Mouse (Mus musculus): ENCODE data around the gene Sirt6.
"Not testable (repeated sequence)": the region's sequence is repeated elsewhere in the genome, so short reads cannot be mapped to it uniquely, and the experiment has no call there.

Sirt6 gene

GRCm38 (mm10) chr10:81626994-81627835 is at the start of gene Sirt6:
Sirt6 (minus strand) TSS chr10:81627797.
- DNase-seq (ENCODE audit: low spot score in 2 of 2) = peak; percentile 81 to 89

- DNase-seq (ENCODE audit: low spot score in 2 of 2) = no peak
These were observed 28.6 kb upstream of the Sirt6 start for GRCm38 (mm10) chr10:81656174-81656573.

- DNase-seq (ENCODE audit: low spot score in 2 of 2) = no peak
These were observed 27.6 kb upstream of the Sirt6 start for GRCm38 (mm10) chr10:81655178-81655577.

GRCm38 (mm10) chr10:81648803-81649775 is 21.5 kb upstream of the Sirt6 start, which contains the start of gene Gm10778:
Gm10778 (plus strand) TSS chr10:81649059.
- peak; percentile 71 to 82 for DNase-seq (ENCODE audit: low spot score in 2 of 2)

- no peak for DNase-seq (ENCODE audit: low spot score in 2 of 2)
These were observed 18.5 kb upstream of the Sirt6 start for GRCm38 (mm10) chr10:81646015-81646555.

- DNase-seq (ENCODE audit: low spot score in 2 of 2) = no peak
These were observed 17.8 kb upstream of the Sirt6 start for GRCm38 (mm10) chr10:81645391-81645790.

- peak in 1 of 2 experiments; percentile 5 for DNase-seq (ENCODE audit: low spot score in 2 of 2)
These were observed 17.1 kb upstream of the Sirt6 start for GRCm38 (mm10) chr10:81644716-81645115.

- peak in 1 of 2 experiments; percentile 19 for DNase-seq (ENCODE audit: low spot score in 2 of 2)
These were observed 16.6 kb upstream of the Sirt6 start for GRCm38 (mm10) chr10:81644162-81644561.

- peak; percentile 82 to 91 for DNase-seq (ENCODE audit: low spot score in 2 of 2)
These were observed 16.0 kb upstream of the Sirt6 start for GRCm38 (mm10) chr10:81643449-81644055.

- no peak for DNase-seq (ENCODE audit: low spot score in 2 of 2)
These were observed 15.3 kb upstream of the Sirt6 start for GRCm38 (mm10) chr10:81642648-81643448.

- no peak for DNase-seq (ENCODE audit: low spot score in 2 of 2)
These were observed 14.5 kb upstream of the Sirt6 start for GRCm38 (mm10) chr10:81641978-81642647.

- no peak for DNase-seq (ENCODE audit: low spot score in 2 of 2)
These were observed 14.0 kb upstream of the Sirt6 start for GRCm38 (mm10) chr10:81641566-81641965.

- DNase-seq (ENCODE audit: low spot score in 2 of 2) = not testable (repeated sequence)
These were observed 13.2 kb upstream of the Sirt6 start for GRCm38 (mm10) chr10:81640825-81641224.

GRCm38 (mm10) chr10:81638101-81638500 is 10.5 kb upstream of the Sirt6 start:
- no peak for DNase-seq (ENCODE audit: low spot score in 2 of 2)

GRCm38 (mm10) chr10:81636338-81636737 is 8.7 kb upstream of the Sirt6 start:
- DNase-seq (ENCODE audit: low spot score in 2 of 2) = no peak

- peak; percentile 64 to 71 for DNase-seq (ENCODE audit: low spot score in 2 of 2)
These were observed 5.9 kb upstream of the Sirt6 start for GRCm38 (mm10) chr10:81633253-81634099.

- DNase-seq (ENCODE audit: low spot score in 2 of 2) = no peak
These were observed 793 bp upstream of the Sirt6 start, which contains the start of gene Ankrd24 for GRCm38 (mm10) chr10:81628390-81628789. Ankrd24 (plus strand) TSS chr10:81628540.

GRCm38 (mm10) chr10:81627836-81628220 is 231 bp upstream of the Sirt6 start:
- no peak for DNase-seq (ENCODE audit: low spot score in 2 of 2)
